Comparison of ENCODE assay signal across 8 mouse cellular contexts in genomic region chr4:149953621-149954481, GRCm38 (mm10). TPM values are rescaled to one million over a fixed set of nuclear protein-coding genes. Genes with fewer than 3 reads are reported as not detected.
DNase-seq lines count a peak whose midpoint lies in the region; ATAC-seq and TF ChIP-seq lines count a peak whose summit lies in the region.

No protein-coding gene starts in this region.

- peak overlapping the region; percentile 40; the same call in 1 of the 2 replicates for H3K27ac ChIP-seq in heart, embryonic 13.5 days (replicated peaks)
- no peak overlapping the region for H3K27ac ChIP-seq in kidney, postnatal 0 days
- H3K27ac ChIP-seq in liver, embryonic 12.5 days: no peak overlapping the region
- H3K27ac ChIP-seq in neural tube, embryonic 12.5 days: no peak overlapping the region

- H3K9ac ChIP-seq in heart, embryonic 13.5 days: peak overlapping the region; percentile 87
- peak overlapping the region; percentile 79 for H3K9ac ChIP-seq in kidney, postnatal 0 days (ENCODE audit: low read depth, low read length)
- H3K9ac ChIP-seq in liver, embryonic 12.5 days: peak overlapping the region; percentile 48
- H3K9ac ChIP-seq in neural tube, embryonic 12.5 days: peak overlapping the region; percentile 89

- DNase-seq in ovary, postnatal 14 days (ENCODE audit: low spot score): peak; percentile 42
- DNase-seq in ovary, adult 18-20 months (ENCODE audit: low spot score): no peak
- DNase-seq in embryo, embryonic 9.5 days (ENCODE audit: extremely low spot score): peak; percentile 57
- peak; percentile 59 for DNase-seq in kidney, postnatal 0 days (ENCODE audit: low spot score)
- peak; percentile 44 for DNase-seq in urinary bladder, postnatal 14 days (ENCODE audit: low spot score)

- peaks cover 53% of the 10 kb centered on the region for H3K27me3 ChIP-seq in heart, embryonic 13.5 days (replicated peaks)
- 0 out of 2 replicates have a peak, but pooled peaks cover 6% of the 10 kb centered on the region for H3K27me3 ChIP-seq in kidney, postnatal 0 days (ENCODE audit: insufficient read depth, low read length)
- H3K27me3 ChIP-seq in liver, embryonic 12.5 days (replicated peaks): peaks cover 90% of the 10 kb centered on the region
- H3K27me3 ChIP-seq in neural tube, embryonic 12.5 days (replicated peaks): peaks cover 15% of the 10 kb centered on the region

- no peak for TF ChIP-seq CTCF in kidney, postnatal 0 days (IDR thresholded peaks at IDR 0.05; ENCODE audit: low read depth)

- no peak for ATAC-seq in heart, embryonic 13.5 days (ENCODE audit: extremely low read depth, insufficient number of reproducible peaks, low FRiP score, low TSS enrichment)
- ATAC-seq in kidney, postnatal 0 days (replicated peaks; ENCODE audit: low FRiP score, low read depth): no peak
- ATAC-seq in liver, embryonic 12.5 days: no peak
- 0 out of 2 replicates have a peak, but pooled peaks have one; percentile 5 for ATAC-seq in neural tube, embryonic 12.5 days (ENCODE audit: low FRiP score, low read depth)

- H3K4me2 ChIP-seq in heart, embryonic 13.5 days: peak overlapping the region; percentile 95
- H3K4me2 ChIP-seq in kidney, postnatal 0 days (ENCODE audit: low read length): peak overlapping the region; percentile 80
- peak overlapping the region; percentile 89 for H3K4me2 ChIP-seq in liver, embryonic 12.5 days
- peak overlapping the region; percentile 98 for H3K4me2 ChIP-seq in neural tube, embryonic 12.5 days (replicated peaks)

- WGBS in heart, embryonic 13.5 days: 5% methylated on average over 32 of the region's 32 CpGs
- 4% methylated on average over 32 of the region's 32 CpGs for WGBS in kidney, postnatal 0 days
- 6% methylated on average over 32 of the region's 32 CpGs for WGBS in liver, embryonic 12.5 days (ENCODE audit: insufficient replicate concordance)
- WGBS in neural tube, embryonic 12.5 days: 6% methylated on average over 32 of the region's 32 CpGs

- H3K4me1 ChIP-seq in heart, embryonic 13.5 days: peaks cover 36% of the 10 kb centered on the region
- peaks cover 12% of the 10 kb centered on the region for H3K4me1 ChIP-seq in kidney, postnatal 0 days (replicated peaks; ENCODE audit: insufficient read depth, low read length)
- peaks cover 12% of the 10 kb centered on the region for H3K4me1 ChIP-seq in liver, embryonic 12.5 days
- H3K4me1 ChIP-seq in neural tube, embryonic 12.5 days: peaks cover 38% of the 10 kb centered on the region

- peak overlapping the region; percentile 66 for H3K4me3 ChIP-seq in heart, embryonic 13.5 days
- H3K4me3 ChIP-seq in kidney, postnatal 0 days (replicated peaks; ENCODE audit: low read depth, low read length): peak overlapping the region; percentile 60
- peak overlapping the region; percentile 58 for H3K4me3 ChIP-seq in liver, embryonic 12.5 days
- H3K4me3 ChIP-seq in neural tube, embryonic 12.5 days: peak overlapping the region; percentile 72

- H3K36me3 ChIP-seq in heart, embryonic 13.5 days: no peaks in the 10 kb centered on the region
- no peaks in the 10 kb centered on the region for H3K36me3 ChIP-seq in kidney, postnatal 0 days (ENCODE audit: insufficient read depth, low read length)
- no peaks in the 10 kb centered on the region for H3K36me3 ChIP-seq in liver, embryonic 12.5 days
- no peaks in the 10 kb centered on the region for H3K36me3 ChIP-seq in neural tube, embryonic 12.5 days

- H3K9me3 ChIP-seq in heart, embryonic 13.5 days: no peaks in the 10 kb centered on the region
- H3K9me3 ChIP-seq in kidney, postnatal 0 days (replicated peaks; ENCODE audit: low read length): no peaks in the 10 kb centered on the region
- no peaks in the 10 kb centered on the region for H3K9me3 ChIP-seq in liver, embryonic 12.5 days (replicated peaks)
- H3K9me3 ChIP-seq in neural tube, embryonic 12.5 days: no peaks in the 10 kb centered on the region

RNA-seq across cellular contexts. Expression of gene Spsb1, which starts 1.0 kb away (rescaled TPM):
- 4.3 and 4.5 TPM in 2 replicates for polyA plus RNA-seq in heart, embryonic 13.5 days (2015; fragmentation: Nextera tagmentation; extraction: Ambion mirVana)
- 10.7 and 11.6 TPM in 2 replicates for polyA plus RNA-seq in kidney, postnatal 0 days (2015; fragmentation: Nextera tagmentation; extraction: Ambion mirVana)
- polyA plus RNA-seq in liver, embryonic 12.5 days (2016; fragmentation: Nextera tagmentation; extraction: Ambion mirVana): 0.97 and 1.5 TPM in 2 replicates
- polyA plus RNA-seq in neural tube, embryonic 12.5 days (2016; fragmentation: Nextera tagmentation; extraction: Ambion mirVana): 17.3 and 19.1 TPM in 2 replicates

RNA-seq across cellular contexts. Expression of gene H6pd, which starts 55.0 kb away (rescaled TPM):
- 10.2 and 10.6 TPM in 2 replicates for polyA plus RNA-seq in heart, embryonic 13.5 days (2015; fragmentation: Nextera tagmentation; extraction: Ambion mirVana)
- 27.2 and 27.8 TPM in 2 replicates for polyA plus RNA-seq in kidney, postnatal 0 days (2015; fragmentation: Nextera tagmentation; extraction: Ambion mirVana)
- polyA plus RNA-seq in liver, embryonic 12.5 days (2016; fragmentation: Nextera tagmentation; extraction: Ambion mirVana): 8.8 and 9.0 TPM in 2 replicates
- polyA plus RNA-seq in neural tube, embryonic 12.5 days (2016; fragmentation: Nextera tagmentation; extraction: Ambion mirVana): 3.3 and 4.0 TPM in 2 replicates
